Mouse (Mus musculus): ENCODE data around the gene Naa80.
A peak's percentile ranks its signal among the peaks of the same experiment; 100 is the strongest.

The Naa80 gene

GRCm38 (mm10) chr9:107578587-107578986 lies at the start of gene Naa80:
Gene Naa80, plus strand, starts transcription at chr9:107578887.
- no peak for ATAC-seq (ENCODE audit: insufficient number of reproducible peaks, low FRiP score, low TSS enrichment)

GRCm38 (mm10) chr9:107533791-107534407 lies 44.8 kb upstream of the Naa80 start, which contains the start of gene Tmem115:
Gene Tmem115, plus strand, starts transcription at chr9:107533945.
- peak; percentile 96 for ATAC-seq (ENCODE audit: insufficient number of reproducible peaks, low FRiP score, low TSS enrichment)

- no peak; the same call in 1 of the 2 replicates for ATAC-seq (ENCODE audit: insufficient number of reproducible peaks, low FRiP score, low TSS enrichment)
Observed at GRCm38 (mm10) chr9:107534408-107535202, 44.1 kb upstream of the Naa80 start.

- ATAC-seq (ENCODE audit: insufficient number of reproducible peaks, low FRiP score, low TSS enrichment): no peak
Observed at GRCm38 (mm10) chr9:107538231-107538630, 40.5 kb upstream of the Naa80 start.

GRCm38 (mm10) chr9:107538711-107539110 lies 40.0 kb upstream of the Naa80 start:
- no peak for ATAC-seq (ENCODE audit: insufficient number of reproducible peaks, low FRiP score, low TSS enrichment)

GRCm38 (mm10) chr9:107539940-107540339 lies 38.7 kb upstream of the Naa80 start:
- ATAC-seq (ENCODE audit: insufficient number of reproducible peaks, low FRiP score, low TSS enrichment): no peak

GRCm38 (mm10) chr9:107540420-107540819 lies 38.3 kb upstream of the Naa80 start:
- no peak for ATAC-seq (ENCODE audit: insufficient number of reproducible peaks, low FRiP score, low TSS enrichment)

GRCm38 (mm10) chr9:107541005-107541404 lies 37.7 kb upstream of the Naa80 start:
- ATAC-seq (ENCODE audit: insufficient number of reproducible peaks, low FRiP score, low TSS enrichment): no peak

GRCm38 (mm10) chr9:107541474-107542351 lies 37.0 kb upstream of the Naa80 start, which contains the start of the genes Cyb561d2 and Nprl2:
Gene Cyb561d2, minus strand, starts transcription at chr9:107542193.
Gene Nprl2, plus strand, starts transcription at chr9:107542226.
- ATAC-seq (ENCODE audit: insufficient number of reproducible peaks, low FRiP score, low TSS enrichment): peak; percentile 79

GRCm38 (mm10) chr9:107542352-107542686 lies 36.4 kb upstream of the Naa80 start:
- no peak for ATAC-seq (ENCODE audit: insufficient number of reproducible peaks, low FRiP score, low TSS enrichment)

- ATAC-seq (ENCODE audit: insufficient number of reproducible peaks, low FRiP score, low TSS enrichment): no peak
Observed at GRCm38 (mm10) chr9:107542721-107543120, 36.0 kb upstream of the Naa80 start.

- no peak for ATAC-seq (ENCODE audit: insufficient number of reproducible peaks, low FRiP score, low TSS enrichment)
Observed at GRCm38 (mm10) chr9:107543299-107543698, 35.4 kb upstream of the Naa80 start.

GRCm38 (mm10) chr9:107544196-107544700 lies 34.4 kb upstream of the Naa80 start:
- ATAC-seq (ENCODE audit: insufficient number of reproducible peaks, low FRiP score, low TSS enrichment): no peak

GRCm38 (mm10) chr9:107544729-107545128 lies 34.0 kb upstream of the Naa80 start:
- ATAC-seq (ENCODE audit: insufficient number of reproducible peaks, low FRiP score, low TSS enrichment): no peak

- ATAC-seq (ENCODE audit: insufficient number of reproducible peaks, low FRiP score, low TSS enrichment): no peak
Observed at GRCm38 (mm10) chr9:107545199-107545598, 33.5 kb upstream of the Naa80 start.

GRCm38 (mm10) chr9:107545602-107546001 lies 33.1 kb upstream of the Naa80 start:
- ATAC-seq (ENCODE audit: insufficient number of reproducible peaks, low FRiP score, low TSS enrichment): no peak

- no peak for ATAC-seq (ENCODE audit: insufficient number of reproducible peaks, low FRiP score, low TSS enrichment)
Observed at GRCm38 (mm10) chr9:107547026-107547425, 31.7 kb upstream of the Naa80 start, which contains the start of gene Zmynd10. Gene Zmynd10, plus strand, starts transcription at chr9:107547298.

- no peak for ATAC-seq (ENCODE audit: insufficient number of reproducible peaks, low FRiP score, low TSS enrichment)
Observed at GRCm38 (mm10) chr9:107547957-107548356, 30.7 kb upstream of the Naa80 start.

GRCm38 (mm10) chr9:107548820-107549219 lies 29.9 kb upstream of the Naa80 start:
- ATAC-seq (ENCODE audit: insufficient number of reproducible peaks, low FRiP score, low TSS enrichment): no peak

GRCm38 (mm10) chr9:107549297-107550074 lies 29.2 kb upstream of the Naa80 start:
- ATAC-seq (ENCODE audit: insufficient number of reproducible peaks, low FRiP score, low TSS enrichment): no peak
